Mouse (Mus musculus): ENCODE measurements around the gene Acsbg2.

The Acsbg2 gene

DNA sequence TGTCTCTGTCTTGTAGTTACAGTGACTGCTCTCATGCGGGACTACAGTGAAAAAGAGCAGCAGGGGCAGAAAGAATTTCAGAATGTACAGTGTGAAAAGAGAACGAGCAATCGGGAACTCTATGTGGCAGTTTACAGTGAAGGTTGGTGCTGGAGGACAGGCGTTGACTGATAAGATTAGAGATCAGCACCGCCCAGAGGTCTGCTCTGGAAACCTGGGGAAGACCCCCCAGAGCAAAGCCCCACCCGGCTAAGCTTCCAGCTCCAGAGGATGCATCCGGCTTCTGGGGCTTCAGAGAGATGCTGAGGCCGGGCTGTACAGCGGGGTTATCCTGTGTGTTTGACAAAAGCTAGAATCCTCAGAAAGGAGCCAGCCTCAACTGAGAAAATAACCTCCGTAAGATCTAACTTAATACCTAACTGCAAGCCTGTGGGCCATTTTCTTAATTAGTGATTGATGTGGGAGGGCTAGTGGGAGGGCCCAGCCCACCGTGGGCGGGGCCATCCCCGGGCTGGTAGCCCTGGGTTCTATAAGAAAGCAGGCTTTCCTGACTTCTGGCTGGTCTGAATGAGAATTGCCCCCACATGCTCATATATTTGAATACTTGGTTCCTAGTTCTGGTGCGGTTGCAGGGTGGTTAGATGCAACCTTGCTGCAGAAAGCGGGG lies 3.8 kb downstream of the Acsbg2 start:
- no peak for DNase-seq

DNA sequence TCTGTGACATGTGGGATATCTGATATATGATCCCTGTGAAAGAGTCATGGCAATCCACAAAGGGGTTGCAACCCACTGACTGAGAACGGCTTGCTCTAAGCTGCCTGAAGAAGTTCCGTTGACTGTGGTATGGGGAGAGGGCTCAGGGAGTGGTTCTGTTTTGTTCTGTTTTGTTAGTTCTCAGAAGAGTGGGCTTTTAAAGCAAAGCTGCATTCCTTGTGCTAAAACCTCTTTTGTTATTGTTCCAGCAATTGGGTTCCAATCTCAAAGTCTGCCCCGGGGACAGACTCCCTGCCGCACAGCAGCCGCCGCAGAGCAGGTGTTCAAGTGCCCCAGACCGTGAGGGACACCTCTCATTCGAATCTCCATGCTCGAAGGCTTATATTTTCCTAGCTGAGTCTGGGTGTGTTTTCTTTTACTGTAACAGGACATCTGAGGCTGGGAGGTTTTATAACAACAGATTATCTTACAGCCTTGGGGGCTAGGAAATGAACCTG lies 4.7 kb downstream of the Acsbg2 start:
- DNase-seq = no peak

DNA sequence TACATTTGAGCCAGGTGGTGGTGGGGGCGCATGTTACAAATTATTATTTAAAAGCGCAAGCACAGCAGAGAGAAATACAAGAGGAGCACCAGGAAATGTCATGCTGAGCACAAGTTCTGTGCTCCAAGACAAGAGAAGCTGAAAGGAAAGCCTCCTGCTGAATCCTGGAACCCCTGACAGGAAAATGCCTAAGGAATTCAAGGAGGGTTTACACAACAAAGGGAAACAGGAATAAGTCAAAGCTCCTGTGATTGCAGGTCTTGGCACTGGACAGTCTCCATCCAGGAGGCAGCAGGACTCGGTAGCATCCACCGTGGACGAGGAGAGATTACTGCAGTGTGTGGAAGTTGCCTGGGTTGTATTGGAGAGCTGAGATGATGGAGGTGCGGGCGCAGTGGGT lies 8.2 kb downstream of the Acsbg2 start:
- no peak for DNase-seq

DNA sequence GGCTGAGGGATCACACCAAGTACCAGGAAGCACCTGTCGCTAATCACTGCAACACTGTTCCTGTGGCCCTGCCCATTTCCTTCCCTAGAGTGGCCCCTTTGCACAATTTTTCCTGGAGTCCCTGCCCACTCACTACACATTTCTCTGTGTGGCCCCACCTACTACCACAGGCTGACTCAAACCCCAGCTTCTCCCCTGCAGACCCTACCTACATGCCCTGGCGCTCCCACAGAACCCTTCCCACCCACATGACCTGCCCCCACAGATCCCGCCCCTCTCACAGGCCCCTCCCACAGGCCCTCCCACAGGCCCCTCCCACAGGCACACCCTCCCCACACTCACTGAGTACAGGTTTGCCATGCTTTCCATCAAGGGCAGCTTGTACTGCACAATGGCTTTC lies 13.1 kb downstream of the Acsbg2 start:
- DNase-seq = peak in 1 of 2 experiments; percentile 19

DNA sequence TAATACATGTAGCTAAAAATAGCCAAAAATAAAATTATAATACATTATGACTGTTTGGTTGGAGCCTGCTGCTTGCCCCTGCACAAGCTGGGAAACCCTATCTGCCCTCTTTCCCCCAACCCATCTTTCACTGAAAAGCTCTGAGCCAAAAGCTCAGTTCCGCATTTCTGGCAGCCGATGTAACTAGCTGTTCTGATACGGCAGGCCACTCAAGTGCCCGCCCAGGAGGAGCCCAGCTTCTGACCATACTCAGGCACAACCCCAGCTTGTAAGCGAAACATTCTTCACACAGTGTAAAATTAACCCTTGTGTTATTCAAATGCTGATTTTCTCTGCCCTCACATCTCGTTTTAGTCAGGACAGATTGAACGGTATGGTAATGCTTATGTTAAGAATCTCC lies 15.3 kb downstream of the Acsbg2 start:
- no peak for DNase-seq

DNA sequence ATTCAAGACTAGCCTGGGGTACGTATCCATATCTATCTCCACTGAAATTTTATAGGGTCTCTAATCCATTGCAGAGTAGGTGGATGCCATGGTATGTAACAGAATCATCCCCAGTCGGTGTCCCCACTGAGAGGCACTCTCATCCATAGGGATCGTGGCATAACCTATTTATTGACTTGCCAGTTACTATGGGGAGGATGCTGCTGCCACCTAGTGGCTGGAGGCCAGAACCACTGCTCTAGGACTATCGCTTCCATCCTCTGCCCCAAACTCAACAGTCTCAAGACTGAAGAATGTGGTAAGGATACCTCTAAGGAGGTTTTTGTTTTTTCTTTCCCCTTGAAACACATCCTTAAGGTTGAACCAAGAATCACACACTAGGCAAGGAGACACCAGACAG lies 16.0 kb downstream of the Acsbg2 start:
- peak; percentile 50 to 85 for DNase-seq

DNA sequence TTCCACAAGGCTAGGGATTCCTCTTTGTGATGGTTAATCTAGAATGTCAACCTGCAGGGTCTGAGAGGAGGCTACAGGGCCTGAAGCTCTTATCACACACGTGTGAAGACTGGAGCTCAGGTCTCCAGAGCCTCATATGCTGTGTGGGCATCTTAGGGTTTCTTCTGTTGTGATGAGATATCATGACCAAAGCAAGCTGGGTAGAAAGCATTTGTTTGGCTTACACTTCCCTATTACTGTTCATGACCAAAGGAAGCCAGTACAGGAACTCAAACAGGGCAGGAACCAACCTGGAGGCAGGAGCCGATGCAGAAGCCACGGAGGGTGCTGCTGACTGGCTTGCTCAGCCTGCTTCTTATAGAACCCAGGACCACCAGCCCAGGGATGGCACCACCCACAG lies 18.8 kb downstream of the Acsbg2 start:
- no peak for DNase-seq

DNA sequence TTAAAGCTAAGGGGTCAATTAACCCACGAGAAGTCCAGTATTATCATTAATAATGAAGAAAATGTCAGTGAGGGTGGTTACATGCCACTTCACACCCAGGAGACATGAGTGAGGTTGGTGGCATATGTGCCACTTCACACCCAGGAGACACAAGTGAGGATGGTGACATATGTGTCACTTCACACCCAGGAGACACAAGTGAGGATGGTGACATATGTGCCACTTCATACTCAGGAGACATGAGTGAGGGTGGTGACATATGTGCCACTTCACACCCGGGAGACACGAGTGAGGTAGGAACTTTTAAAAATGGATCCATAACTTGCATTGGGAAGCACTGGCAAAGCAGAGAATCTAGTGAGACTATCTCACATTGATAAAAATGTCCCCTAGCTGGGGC lies 23.1 kb downstream of the Acsbg2 start:
- DNase-seq = no peak

DNA sequence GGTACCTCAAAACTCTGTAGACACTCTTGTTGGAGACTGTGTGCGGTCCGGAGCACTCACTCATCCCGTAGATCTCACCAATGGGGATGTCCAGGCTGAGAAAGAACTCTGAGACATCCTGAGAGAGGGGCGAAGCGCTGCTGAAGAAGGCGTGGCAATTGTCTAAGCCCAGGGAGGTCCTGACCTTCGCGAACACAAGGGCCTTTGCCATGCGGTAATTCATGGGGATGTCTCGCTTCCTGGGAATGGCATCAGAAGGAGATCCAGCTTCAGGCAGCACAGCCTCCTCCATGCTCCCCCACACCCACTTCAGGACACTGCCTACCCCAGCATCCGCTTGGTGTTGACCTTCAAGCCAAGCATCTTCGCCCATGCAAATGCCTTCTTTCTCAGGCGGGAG lies 24.5 kb downstream of the Acsbg2 start:
- no peak for DNase-seq

DNA sequence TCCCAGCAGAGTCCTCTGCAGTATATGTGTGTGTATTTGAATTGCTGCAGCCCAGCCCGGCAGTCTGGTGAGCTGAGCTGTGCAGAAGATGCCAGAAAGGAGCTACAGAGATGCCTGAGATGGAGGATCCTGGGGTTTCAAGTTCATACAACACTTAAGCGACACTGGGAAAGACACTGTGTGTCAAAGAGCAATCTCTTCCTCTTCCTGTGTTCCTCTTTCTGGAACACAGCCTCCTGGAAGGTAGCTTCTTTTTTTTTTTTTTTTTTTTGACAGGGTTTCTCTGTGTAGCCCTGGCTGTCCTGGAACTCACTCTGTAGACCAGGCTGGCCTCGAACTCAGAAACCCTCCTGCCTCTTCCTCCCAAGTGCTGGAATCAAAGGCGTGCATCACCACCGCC lies 25.5 kb downstream of the Acsbg2 start:
- no peak for DNase-seq

DNA sequence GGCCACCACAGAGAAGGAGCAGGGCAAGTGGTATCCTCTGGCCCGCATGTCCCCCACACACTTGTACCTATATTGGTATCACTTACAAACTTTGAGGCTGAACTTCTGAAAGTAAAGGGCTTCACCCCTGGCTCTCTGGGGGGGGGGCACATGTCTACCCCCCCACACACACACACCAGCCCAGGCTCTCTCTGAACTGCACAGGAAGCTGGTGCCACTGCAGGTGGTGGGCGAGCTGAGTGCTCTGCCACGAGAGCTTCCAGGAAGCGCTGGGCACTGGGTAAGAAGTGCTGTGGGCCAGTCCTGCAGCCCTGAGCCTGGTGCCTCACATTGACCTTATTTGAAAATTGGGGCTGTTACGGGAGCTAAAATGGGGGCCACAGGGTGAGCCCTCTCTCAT lies 30.6 kb downstream of the Acsbg2 start:
- DNase-seq = no peak

DNA sequence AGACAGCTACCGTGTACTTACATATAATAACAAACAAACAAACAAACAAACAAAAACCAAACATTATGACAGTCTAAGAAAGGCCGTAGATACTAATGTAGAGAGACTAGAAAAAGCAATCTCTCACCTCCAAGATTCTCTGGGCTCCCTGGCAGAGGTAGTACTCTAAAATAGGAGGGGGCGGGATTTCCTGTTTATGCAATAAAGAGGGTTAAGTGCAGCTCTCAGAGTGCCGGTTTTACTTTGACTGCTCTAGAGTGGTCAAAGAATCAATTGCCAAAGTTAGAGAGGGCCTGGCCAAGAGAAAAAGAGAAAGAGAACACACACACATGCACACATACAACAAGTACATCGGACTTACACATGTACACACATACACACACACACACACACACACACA lies 32.1 kb downstream of the Acsbg2 start:
- DNase-seq = no peak

DNA sequence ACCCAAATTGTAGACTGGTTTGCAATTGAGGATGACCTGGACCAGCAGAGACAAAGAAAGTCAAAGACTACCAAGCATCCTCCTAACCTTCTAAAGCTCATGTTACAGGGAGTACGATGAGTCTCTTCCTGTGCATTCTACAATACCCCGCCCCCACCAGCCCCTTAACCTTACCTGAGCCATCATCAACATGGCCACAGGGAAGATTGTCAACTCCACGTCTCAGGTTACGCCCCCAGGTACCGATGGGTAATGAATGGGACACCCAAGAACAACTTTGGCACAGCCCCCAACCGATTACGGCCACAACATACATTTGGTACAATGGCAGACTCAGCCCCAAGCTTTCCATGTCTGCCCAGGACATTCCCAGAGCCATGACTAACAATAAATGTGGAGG lies 33.7 kb downstream of the Acsbg2 start:
- no peak for DNase-seq

DNA sequence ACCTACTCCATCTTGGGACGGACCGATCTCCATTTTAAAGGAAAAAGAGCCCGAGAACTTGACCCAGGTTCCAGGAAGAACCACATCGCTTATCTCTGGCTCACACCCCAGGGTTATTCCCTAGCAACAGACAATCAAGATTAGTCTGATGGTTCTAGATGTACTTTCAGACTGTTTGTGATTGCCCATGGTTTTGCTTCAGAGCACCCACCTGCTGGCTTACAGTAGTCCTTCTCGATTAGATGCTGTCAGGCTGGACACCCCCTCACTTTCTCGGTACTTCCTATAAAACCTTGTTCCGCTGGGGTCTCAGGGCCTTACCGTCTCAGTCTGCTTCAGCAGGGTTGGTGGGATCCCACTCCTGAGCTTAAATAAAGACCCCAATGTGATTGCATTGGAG lies 37.9 kb downstream of the Acsbg2 start:
- no peak for DNase-seq

DNA sequence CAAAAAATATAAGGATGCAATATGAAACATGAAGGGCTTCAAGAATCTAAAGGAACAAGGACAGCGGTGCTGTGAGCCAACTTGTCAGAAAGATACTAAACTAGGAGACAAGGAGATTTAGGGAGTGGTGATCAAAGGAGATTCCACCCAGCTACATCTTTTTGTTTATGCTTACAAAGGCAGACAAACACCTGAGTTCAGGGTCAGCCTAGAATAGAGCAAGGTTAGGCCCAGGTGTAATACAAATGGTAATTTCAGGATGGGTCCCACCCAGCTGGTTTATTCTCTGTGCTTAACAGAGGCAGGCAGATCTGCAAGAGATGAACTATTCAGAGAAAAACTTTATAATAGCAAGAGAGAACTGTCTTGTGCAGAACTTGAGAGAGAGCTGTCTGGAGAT lies 40.9 kb downstream of the Acsbg2 start:
- DNase-seq = no peak

DNA sequence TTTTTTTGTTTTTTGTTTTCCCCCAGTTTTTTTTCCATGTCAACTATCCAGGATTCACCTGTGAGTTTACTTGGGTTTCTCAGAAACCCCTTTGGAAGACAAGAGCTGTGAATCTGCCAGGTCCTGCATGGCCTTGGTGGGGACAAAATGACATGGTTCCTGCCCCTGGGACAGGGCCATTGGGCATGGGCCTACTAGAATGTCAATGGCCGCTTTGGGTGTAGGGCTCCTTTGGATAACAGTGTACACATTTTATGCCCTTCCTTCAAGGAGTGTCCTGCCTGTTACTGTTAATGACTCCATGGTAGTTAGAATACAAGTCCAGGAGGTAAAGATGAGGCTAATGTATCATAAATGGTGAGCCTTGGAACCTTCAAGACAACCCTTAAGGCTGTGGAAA lies 41.3 kb downstream of the Acsbg2 start:
- DNase-seq = no peak

DNA sequence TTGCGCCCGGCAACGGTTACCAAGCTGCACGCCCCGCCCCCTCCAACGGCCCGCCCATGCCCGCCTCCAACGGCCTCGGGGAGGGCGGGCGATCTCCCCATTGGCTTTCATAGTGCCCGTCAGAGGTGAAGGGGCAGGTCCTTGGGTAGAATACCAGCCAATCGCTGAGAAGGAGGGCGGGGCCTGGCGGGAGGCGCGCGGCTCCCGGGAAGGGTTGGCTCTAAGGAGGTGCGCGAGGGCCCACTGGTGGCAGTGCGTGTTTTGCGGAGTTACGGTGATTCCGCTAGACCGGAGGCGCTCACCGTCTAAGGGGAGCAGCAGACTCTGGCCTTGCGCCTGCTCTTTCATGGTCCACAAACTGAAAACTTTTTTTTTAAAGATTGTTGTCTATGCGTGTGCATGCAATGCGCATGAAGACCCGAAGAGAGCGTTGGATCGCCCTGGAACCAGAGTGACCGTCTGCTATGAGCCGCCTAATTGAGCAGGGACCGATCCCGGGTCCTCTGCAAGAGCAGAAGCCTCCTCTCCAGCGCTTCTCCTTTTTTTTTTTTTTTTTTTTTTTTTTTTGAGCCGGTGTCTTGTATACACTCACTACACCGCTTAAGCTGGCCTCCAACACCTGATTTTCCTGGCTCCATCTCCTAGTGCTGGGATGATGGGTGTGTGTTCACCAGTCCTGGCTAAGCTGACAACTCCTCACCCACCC lies 43.0 kb downstream of the Acsbg2 start:
- DNase-seq = peak; percentile 99 to 100

DNA sequence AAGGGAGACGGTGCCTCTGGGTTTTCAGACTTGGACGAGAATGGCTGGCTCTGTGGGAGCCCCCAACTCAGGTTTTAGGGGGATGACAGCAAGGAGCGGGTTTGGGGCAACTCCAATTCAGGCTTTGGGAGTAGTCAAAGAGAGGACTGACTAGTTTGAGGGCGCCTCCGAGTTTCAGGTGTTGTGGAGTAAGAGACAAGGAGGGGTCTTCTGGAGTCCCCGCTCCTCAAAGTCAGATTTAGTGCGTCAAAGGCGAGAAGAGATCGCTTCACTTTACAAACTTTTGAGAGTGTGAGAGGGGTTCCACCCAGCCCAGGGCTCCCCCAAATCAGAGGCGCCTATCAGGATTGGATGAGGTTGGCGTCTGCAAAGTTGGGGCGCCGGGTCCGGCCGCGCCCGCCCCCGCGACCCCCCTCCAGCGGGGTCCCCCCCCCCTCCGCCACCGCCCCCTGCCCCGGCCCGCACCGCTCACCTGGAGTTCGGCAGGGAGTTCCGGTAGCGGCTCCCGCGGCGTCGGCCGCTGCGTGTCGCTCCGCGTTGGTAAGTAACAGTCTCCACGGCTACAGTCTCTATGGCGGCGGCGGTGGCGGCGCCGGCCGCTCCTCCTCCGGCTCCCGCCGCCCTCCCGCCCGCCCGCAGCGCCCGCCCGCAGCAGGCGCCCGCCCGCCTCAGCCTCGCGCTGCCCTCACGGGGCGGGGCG lies 43.7 kb downstream of the Acsbg2 start, which contains the start of gene Rfx2:
Rfx2 (minus strand) TSS at position 603 of the 700 bp plus-strand sequence.
- no peak for DNase-seq

DNA sequence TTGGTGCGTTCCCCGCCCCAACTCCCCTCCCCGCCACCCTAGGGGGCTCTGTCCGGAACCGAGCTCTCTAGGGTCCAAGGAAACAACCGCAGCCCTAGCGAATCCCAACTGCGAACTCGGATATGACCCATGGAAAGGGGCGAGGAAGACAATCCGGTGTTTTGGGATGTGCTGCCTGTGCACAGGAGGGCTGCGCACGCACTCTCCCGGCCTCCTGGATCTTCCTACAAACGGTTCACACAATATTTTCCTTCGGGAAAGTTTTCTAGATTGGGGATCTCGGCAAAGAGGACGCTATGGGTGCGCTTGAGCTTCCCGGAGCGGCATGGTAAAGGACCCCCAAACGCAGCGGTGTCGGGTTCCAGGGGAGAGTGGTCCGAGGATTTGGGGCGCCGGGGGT lies 44.5 kb downstream of the Acsbg2 start:
- peak in 1 of 2 experiments; percentile 18 for DNase-seq

DNA sequence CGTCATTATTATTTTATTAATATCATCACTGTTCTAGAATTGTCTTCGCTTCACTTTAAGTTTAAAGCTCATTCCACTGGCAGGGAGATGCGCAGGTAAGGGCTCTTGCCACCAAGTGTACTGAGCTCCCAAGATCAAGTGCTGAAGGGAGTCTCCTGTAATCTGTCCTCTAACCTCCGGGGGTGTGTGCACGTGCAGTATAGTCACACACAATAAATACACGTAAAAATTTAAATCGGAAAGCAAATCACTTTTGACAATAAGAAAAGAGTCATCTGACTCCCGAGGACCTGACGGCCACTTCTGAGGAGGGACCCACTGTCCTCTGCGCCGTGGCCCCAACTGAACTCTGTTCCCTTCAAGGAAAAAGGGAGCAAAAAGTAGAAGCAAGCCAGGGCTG lies 45.1 kb downstream of the Acsbg2 start:
- no peak for DNase-seq

DNA sequence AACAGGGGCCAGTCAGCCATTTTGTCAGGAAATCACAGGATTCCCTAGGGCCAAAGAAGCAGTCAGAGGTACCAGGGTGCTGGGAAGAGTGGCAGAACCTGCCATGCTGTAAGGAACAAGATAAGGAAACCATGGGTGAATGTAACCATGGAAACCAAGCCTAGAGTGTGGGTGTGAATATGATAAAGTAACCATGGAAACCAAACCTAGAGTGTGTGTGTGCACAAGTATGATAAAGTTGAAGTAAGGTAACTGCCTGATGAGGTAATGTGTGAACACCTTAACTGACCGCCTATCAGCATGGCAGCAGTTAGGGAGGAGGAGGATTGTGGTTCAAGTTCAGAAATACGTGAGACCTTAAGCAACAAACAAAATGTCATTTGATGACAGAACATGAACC lies 47.5 kb downstream of the Acsbg2 start:
- no peak for DNase-seq

DNA sequence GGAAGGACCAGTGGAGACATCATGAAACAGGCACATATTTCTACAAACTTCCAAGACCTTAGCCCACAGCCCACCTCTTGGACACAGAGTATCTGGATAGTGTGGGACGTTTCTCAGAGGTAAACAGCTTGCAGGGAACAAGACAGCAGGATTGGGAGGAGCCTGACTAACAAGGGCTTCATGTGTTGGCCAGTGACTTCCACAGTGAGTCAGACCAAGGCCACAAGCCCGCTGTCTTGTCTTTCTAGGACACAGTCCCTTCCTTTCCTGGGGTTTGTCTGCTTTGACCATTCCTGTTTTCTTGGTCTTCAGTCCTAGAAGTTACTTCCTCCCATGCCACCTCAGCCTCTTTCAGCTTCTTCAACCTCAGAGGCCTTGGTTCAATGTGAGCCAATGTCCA lies 50.9 kb downstream of the Acsbg2 start:
- DNase-seq = no peak

DNA sequence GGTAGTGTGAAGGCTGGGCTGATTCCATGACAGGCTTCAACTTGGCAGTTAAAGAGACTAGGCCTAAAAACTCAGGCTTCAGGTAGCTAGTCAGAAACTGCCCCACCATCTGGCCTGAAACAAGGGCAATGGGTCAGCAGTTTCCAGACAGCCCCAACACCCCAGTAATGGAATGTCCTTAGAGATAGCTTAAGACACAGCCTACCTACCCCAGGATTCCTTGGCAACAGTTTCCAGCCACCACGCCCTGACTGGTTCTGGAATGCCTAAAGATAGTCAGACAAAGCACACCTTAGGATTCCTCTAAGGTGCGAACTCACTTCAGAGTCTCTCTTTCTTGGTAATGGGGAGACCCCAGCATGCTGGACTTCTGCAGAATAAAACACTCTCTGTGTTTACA lies 51.9 kb downstream of the Acsbg2 start:
- no peak for DNase-seq

DNA sequence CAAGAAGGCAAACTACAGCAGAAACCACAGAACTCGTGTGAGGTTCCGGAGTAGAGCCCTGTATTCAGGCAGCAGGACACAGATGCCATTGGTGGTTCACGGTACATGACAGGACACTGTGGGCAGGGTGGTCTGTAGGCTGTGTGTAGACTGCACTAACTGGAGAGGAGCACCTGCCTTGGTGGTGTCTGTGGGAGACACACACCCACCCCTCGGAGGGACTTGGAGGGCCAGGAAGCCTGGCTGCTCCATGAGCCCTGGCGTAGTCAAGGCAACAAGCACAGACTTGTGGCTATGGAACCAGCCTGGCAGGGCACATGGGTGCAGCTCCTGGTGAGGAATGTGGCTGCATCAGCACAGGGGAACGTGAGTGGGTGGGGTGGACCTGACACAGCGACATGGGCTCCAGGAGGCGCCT lies 54.5 kb downstream of the Acsbg2 start:
- DNase-seq = no peak
